Mouse (Mus musculus): ENCODE measurements around the gene Fam78a.

The Fam78a gene

GRCm38 (mm10) chr2:32084111-32084871 lies at the start of gene Fam78a:
Gene Fam78a, minus strand, starts transcription at chr2:32084857.
- DNase-seq (ENCODE audit: low spot score in 2 of 2): no peak

GRCm38 (mm10) chr2:32134039-32134438 lies 49.4 kb upstream of the Fam78a start:
- DNase-seq (ENCODE audit: low spot score in 2 of 2): peak; percentile 63 to 97

- no peak for DNase-seq (ENCODE audit: low spot score in 2 of 2)
These were observed 47.9 kb upstream of the Fam78a start for GRCm38 (mm10) chr2:32132567-32132992.

GRCm38 (mm10) chr2:32131866-32132566 lies 47.4 kb upstream of the Fam78a start:
- no peak for DNase-seq (ENCODE audit: low spot score in 2 of 2)

- no peak for DNase-seq (ENCODE audit: low spot score in 2 of 2)
These were observed 46.7 kb upstream of the Fam78a start for GRCm38 (mm10) chr2:32131205-32131834.

- DNase-seq (ENCODE audit: low spot score in 2 of 2): peak in 1 of 2 experiments; percentile 80
These were observed 45.8 kb upstream of the Fam78a start for GRCm38 (mm10) chr2:32130435-32130834.

GRCm38 (mm10) chr2:32129383-32130074 lies 44.9 kb upstream of the Fam78a start:
- no peak for DNase-seq (ENCODE audit: low spot score in 2 of 2)

- DNase-seq (ENCODE audit: low spot score in 2 of 2): no peak
These were observed 43.8 kb upstream of the Fam78a start for GRCm38 (mm10) chr2:32128536-32128841.

GRCm38 (mm10) chr2:32127653-32128535 lies 43.2 kb upstream of the Fam78a start:
- DNase-seq (ENCODE audit: low spot score in 2 of 2): no peak

GRCm38 (mm10) chr2:32121785-32122184 lies 37.1 kb upstream of the Fam78a start:
- no peak for DNase-seq (ENCODE audit: low spot score in 2 of 2)

- DNase-seq (ENCODE audit: low spot score in 2 of 2): no peak
These were observed 36.5 kb upstream of the Fam78a start for GRCm38 (mm10) chr2:32121150-32121549.

- no peak for DNase-seq (ENCODE audit: low spot score in 2 of 2)
These were observed 35.4 kb upstream of the Fam78a start for GRCm38 (mm10) chr2:32119802-32120750.

- no peak for DNase-seq (ENCODE audit: low spot score in 2 of 2)
These were observed 31.2 kb upstream of the Fam78a start for GRCm38 (mm10) chr2:32115851-32116268.

GRCm38 (mm10) chr2:32112548-32112947 lies 27.9 kb upstream of the Fam78a start:
- DNase-seq (ENCODE audit: low spot score in 2 of 2): peak in 1 of 2 experiments; percentile 49

- DNase-seq (ENCODE audit: low spot score in 2 of 2): peak in 1 of 2 experiments; percentile 44
These were observed 26.6 kb upstream of the Fam78a start for GRCm38 (mm10) chr2:32111268-32111667.

GRCm38 (mm10) chr2:32105930-32106329 lies 21.3 kb upstream of the Fam78a start:
- DNase-seq (ENCODE audit: low spot score in 2 of 2): no peak

- no peak for DNase-seq (ENCODE audit: low spot score in 2 of 2)
These were observed 20.7 kb upstream of the Fam78a start for GRCm38 (mm10) chr2:32105117-32105913.

- DNase-seq (ENCODE audit: low spot score in 2 of 2): peak in 1 of 2 experiments; percentile 59
These were observed 19.5 kb upstream of the Fam78a start for GRCm38 (mm10) chr2:32104122-32104521.

- DNase-seq (ENCODE audit: low spot score in 2 of 2): peak in 1 of 2 experiments; percentile 46
These were observed 18.9 kb upstream of the Fam78a start for GRCm38 (mm10) chr2:32103557-32103956.
